Mouse (Mus musculus): ENCODE results near the gene Fam221a.
A peak's percentile ranks its signal among the peaks of the same experiment; 100 is the strongest.

The Fam221a gene

DNA sequence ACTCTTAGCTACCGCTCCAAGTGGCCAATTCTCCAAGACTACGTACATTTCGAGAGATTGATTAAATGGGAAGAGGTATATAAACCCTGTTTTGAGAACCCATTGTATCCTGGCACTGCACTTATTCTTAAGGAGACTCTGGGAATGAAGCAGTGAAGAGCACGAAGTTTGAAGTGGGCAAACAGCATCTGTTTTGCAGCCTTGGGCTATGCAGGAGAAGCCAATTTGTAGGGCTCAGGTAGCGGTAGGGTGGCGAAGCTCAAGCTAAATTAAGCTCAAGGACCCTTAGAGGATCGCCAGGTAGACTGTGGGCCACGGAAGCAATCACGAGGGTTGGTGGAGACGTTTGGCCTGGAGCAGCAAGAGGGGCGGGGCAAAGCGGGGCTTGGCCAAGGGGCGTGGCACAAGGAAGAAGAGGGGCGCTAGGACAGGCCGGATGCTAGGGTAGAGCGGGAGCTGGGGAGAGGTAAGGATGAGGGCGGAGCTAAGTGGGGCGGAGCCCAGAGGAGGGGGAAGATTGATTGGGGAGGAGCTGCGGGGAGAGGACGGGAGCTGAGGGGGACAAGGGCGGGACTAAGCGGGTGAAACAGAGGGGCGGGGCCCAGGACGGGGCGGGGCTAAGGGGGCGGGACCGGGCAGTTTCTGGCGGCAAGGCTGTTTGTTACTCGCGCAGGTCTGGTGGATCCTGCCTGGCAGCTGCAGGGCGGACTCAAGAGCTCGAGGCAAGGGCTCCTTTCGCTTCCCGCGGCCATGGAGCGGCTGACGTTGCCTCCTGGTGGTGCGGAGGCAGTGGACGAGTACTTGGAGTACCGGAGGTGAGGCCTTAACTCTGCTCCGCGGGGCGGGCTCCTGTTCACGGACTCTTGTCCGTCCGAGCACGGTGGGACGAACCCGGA lies at the start of gene Fam221a:
TSS of gene Fam221a (plus strand) at position 581 of the 896 bp plus-strand sequence.
- DNase-seq (ENCODE audit: extremely low spot score, low spot score), result peak; percentile 94

GRCm38 (mm10) chr6:49318966-49319594 lies 48.5 kb upstream of the Fam221a start, which contains the start of gene Ccdc126:
Gene Ccdc126 (plus strand): TSS chr6:49319274.
- peak; percentile 98 for DNase-seq (ENCODE audit: extremely low spot score, low spot score)

DNA sequence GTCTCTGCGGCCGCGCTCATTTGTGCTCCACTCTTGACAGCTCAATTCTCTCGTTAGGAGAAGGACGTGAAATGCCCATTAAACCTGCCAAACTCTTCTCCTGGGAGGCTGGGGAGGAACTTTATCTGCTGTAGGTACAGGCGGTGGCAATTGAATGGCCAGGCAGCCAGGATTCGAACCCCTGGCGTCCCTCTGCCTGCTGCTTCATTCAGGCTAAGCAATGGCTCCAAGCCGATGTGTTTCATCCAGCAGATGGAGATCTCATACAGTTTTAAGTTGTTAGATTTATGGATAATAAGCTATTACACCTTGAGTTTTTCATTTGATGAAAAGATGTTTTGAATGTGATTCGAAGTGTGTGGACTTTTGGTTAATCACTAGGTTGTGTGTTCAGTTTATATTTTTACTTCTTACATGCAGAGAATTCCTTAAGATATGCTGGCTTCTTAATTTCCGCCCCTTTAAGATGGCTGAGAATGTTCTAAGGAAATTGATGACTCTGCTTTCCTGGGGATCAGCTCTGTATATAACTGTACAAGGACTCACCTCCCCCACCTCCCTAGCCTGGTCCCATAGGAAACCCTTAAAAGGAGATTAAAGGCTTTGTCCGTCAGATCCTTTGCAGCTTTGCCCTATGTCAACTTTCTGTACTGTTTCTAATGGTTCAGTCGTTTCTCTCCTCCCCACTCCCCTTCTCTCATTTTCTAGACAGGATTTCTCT lies 47.8 kb upstream of the Fam221a start:
- no peak for DNase-seq (ENCODE audit: extremely low spot score, low spot score)

GRCm38 (mm10) chr6:49321341-49321740 lies 46.2 kb upstream of the Fam221a start:
- DNase-seq (ENCODE audit: extremely low spot score, low spot score), result no peak

GRCm38 (mm10) chr6:49322056-49322455 lies 45.5 kb upstream of the Fam221a start:
- DNase-seq (ENCODE audit: extremely low spot score, low spot score), result no peak

- no peak for DNase-seq (ENCODE audit: extremely low spot score, low spot score)
These were observed 44.6 kb upstream of the Fam221a start for GRCm38 (mm10) chr6:49322986-49323385.

GRCm38 (mm10) chr6:49324528-49324927 lies 43.0 kb upstream of the Fam221a start:
- DNase-seq (ENCODE audit: extremely low spot score, low spot score), result no peak

DNA sequence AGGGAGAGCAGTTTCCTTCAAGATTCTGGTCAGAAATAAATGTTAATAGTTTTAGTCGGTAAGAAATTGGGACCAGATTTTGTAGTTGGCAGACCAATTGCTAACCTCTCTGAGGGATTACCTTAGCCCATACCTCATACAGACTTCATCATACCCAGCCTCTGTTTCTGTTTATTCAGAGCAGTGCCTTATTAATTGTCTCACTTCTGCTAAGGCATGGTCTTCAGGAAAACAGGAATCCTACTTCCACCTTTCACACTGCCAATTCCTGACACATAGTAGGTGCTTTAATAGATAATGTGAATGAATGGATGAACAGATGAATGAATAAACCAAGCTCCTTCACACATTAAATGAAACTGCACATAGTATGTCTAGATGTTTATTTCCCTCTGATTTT lies 42.2 kb upstream of the Fam221a start:
- no peak for DNase-seq (ENCODE audit: extremely low spot score, low spot score)

- no peak for DNase-seq (ENCODE audit: extremely low spot score, low spot score)
These were observed 40.7 kb upstream of the Fam221a start for GRCm38 (mm10) chr6:49326846-49327245.

DNA sequence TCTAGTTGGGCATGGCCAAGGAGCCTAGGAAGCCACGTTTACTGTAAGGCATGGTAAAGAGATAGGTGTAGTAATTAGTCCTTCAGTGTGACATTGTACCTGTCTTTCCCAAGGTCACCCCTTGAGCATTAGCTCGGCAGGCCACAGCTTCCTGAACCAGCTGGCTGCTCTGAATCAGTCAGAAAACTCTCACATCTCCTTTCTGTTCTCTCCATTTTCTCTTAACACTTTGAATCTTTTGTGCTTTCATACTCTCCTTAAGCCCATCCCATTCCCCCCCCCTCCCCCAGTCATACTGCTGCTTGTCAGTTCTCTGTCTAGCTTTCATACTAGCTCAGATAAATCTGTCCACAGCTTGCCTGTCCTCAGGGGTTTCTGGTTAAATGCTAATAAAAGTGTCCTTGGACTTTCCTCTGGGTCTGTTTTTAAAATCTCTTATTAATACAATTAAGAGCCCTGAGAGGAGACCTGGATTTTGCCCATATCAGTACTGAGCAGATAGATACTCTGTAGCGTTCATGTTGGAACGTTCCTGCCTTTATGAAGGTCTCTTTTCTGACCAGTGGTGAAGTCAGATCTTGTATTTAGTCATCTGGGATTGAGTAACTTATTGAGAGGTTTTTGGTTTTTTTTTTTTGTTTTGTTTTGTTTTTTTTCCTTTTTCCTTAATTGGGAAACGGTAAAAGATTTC lies 36.0 kb upstream of the Fam221a start:
- DNase-seq (ENCODE audit: extremely low spot score, low spot score), result no peak

DNA sequence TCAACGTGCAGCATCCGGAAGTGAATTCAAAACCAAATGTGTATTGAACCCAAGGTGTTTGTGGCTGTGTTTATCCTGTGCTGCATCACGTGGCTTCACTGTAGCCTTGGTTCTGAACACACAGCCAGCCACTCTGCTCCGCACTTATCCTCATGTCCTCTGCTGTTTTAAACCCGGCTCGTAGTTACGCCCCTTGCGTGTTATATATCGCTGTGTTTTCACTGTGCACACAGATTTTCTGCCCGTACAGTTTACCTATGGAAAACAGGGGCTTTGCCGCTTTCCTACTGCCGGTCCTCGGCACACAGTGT lies 35.5 kb upstream of the Fam221a start:
- DNase-seq (ENCODE audit: extremely low spot score, low spot score), result no peak

- DNase-seq (ENCODE audit: extremely low spot score, low spot score), result peak; percentile 19
These were observed 29.0 kb upstream of the Fam221a start for GRCm38 (mm10) chr6:49338566-49338965.

GRCm38 (mm10) chr6:49339145-49339544 lies 28.4 kb upstream of the Fam221a start:
- no peak for DNase-seq (ENCODE audit: extremely low spot score, low spot score)

DNA sequence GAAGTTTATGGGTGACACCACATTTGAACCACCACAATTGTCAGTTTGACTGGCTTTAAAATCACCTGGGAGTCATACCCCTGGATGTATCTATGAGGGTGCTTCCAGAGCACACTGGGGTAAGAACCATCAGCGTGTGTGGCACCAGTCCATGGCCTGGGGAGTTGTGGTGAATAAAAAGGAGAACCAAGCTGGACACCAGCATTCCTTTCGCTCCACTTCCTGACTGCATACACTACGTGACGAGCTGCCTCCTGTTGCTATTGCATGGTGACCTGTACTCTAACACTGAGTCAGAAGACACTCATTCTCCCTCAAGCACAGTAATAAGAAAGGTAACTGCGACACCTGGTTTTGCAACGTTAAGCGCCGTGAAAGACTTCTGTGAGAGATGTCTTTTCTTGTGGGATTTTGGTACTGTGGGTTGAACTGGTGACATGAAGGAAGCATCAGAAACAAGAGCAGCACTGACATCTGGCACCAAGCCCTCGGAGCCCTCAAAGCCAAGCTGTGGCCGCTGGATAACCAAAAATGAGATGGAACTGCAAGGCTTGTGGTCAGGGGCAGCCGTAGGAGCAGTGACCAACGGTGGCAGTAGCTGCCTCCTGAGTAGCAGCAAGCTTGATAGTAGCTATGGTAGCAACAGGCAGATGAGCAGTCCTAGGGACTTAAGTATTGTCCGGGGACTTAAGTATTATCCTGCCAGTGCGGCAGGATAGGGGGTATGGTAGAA lies 23.6 kb upstream of the Fam221a start:
- no peak for DNase-seq (ENCODE audit: extremely low spot score, low spot score)

DNA sequence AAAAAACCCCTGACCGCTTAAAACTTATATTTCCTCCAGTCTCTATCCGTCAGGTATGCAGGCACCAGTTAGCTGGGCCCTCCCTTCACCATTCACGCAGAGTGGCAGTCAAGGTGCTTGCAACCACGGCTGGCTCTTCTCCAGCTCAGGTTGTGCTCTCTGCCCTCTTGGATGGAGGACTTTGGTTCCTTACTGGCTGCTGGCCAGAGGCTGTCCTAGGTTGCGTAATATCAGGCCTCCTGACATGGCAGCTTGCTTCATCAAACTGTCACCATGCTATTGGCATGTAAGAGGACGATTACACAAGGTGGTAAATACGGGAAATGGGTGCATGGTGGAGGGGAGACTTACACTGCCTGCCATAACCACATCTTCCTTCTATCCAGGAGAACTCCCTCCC lies 17.7 kb upstream of the Fam221a start:
- no peak for DNase-seq (ENCODE audit: extremely low spot score, low spot score)

DNA sequence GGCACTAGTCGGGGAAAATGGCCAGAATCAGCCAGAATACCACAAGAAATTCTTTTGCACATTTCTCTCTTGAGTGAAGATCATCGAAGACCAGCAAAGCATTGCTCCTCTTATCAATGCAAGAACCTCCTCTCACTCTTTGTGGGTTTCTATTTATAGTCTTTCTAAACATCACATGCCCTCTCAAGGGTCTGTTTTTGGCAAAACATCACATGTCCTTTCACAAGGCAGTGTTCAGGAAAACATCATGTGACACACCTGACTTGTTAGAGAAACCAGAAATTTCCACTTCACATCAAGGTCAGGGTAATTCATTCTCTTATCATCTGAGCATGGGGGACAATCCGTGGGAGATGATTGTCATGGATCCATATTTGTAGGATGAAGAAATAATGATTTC lies 12.9 kb upstream of the Fam221a start:
- no peak for DNase-seq (ENCODE audit: extremely low spot score, low spot score)

DNA sequence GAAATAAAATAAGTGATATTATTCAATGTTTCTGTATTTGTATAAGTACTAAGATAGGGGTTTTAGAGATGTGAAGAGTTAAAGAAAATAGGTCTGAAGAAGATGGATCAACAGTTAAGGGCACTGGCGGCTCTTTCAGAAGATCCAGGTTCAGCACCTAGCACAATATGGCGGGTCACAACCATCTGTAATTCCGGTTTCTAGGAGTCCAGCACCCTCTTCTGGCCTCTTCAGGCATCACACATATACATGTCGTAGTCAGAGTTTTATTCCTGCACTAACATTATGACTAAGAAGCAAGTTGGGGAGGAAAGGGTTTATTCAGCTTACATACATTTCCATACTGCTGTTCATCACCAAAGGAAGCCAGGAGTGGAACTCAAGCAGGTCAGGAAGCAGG lies 12.4 kb upstream of the Fam221a start:
- no peak for DNase-seq (ENCODE audit: extremely low spot score, low spot score)

DNA sequence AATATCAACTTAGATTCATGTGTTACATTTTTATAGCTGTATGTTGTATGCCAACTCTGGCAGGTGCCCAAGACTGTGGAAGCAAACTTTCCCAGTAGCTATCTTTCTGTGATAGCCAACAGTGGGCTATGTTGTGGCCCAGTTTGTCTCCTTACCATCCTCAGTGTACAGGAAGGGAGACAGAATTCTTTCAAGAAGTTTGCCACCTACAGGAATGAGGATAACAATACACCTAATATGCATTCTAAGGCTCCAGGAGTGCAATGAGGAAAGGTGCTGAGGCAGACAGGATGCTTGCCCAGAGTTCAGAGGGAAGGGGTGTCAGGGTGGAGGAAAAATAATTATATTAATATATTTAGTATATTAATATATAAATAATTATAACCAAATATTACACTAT lies 7.1 kb upstream of the Fam221a start:
- DNase-seq (ENCODE audit: extremely low spot score, low spot score), result no peak

DNA sequence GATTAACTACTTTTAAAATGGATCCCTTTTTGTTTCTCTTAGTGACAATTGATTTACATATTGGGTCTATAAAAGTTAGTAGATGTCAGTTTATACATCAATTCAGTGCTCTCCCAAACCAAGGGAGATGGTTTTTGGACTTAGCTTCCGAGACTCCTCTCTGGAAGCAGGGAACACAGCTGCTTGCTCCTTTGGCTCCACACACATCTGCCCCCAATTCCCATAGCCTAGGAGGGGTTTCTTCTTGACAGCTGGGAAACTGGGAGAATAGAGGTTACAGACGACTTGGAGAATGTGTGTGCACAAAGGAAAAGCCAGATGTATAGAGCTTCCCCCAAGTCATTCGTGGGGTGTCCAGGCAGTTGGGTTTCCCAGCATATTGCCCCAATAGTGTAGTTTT lies 673 bp downstream of the Fam221a start:
- peak; percentile 23 for DNase-seq (ENCODE audit: extremely low spot score, low spot score)

- no peak for DNase-seq (ENCODE audit: extremely low spot score, low spot score)
These were observed 5.2 kb downstream of the Fam221a start for GRCm38 (mm10) chr6:49372705-49373104.

DNA sequence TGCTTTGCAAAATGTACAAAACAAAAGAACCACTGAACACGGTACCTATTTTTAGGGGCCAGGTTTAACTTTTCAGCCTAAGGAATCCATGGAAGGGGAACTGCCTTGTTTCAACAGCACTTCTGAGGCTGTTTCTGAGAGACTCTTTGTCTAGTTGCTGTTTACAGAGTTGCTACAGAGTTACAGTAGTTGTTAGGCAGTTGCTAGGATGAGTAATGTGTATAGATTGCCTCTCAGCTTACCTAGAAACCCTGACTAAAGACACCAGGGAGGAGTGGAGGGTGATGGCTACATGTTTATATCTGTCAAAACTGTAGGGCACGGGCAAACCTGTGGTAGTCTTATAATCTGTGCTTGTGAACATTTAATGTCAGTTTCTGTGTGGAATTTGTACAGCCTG lies 6.4 kb downstream of the Fam221a start:
- DNase-seq (ENCODE audit: extremely low spot score, low spot score), result no peak

Data from neural tube, embryonic 10.5 days (tissue).